Mouse (Mus musculus) heart, adult 2 months (tissue): ENCODE results near the gene Cxcr5. TPM values are rescaled to one million over a fixed set of nuclear protein-coding genes. Genes with fewer than 3 reads are reported as not detected.

ENCODE experiments used
- DNase-seq, 2 experiments: peaks; one replicate each; pipeline ENCODE4 v3.0.0; 2021
- H3K27ac ChIP-seq: fragments of 200-600 bp; 2 replicates; pipeline ENCODE4 v1.8.1; 2022
- H3K27me3 ChIP-seq: fragments of 200-500 bp; 2 replicates; pipeline ENCODE4 v1.6.1; 2012; ENCODE audit warnings: mild to moderate bottlenecking, low read length, inconsistent platforms, mixed read lengths; ENCODE audit not compliant: control insufficient read depth, insufficient read depth
- H3K36me3 ChIP-seq: fragments of 200-500 bp; 2 replicates; pipeline ENCODE4 v1.6.1; 2012; ENCODE audit warnings: low read length, inconsistent platforms; ENCODE audit not compliant: control insufficient read depth, insufficient read depth
- H3K4me1 ChIP-seq: fragments of 200-500 bp; 2 replicates; pipeline ENCODE4 v1.6.1; 2011; ENCODE audit warnings: low read length; ENCODE audit not compliant: control insufficient read depth, insufficient read depth
- H3K4me3 ChIP-seq: fragments of 200-600 bp; 2 replicates; pipeline ENCODE4 v1.8.1; 2022
- H3K79me2 ChIP-seq: fragments of 200-500 bp; replicated peaks from 2 replicates; pipeline ENCODE4 v1.6.1; 2012; ENCODE audit warnings: mild to moderate bottlenecking, inconsistent platforms, low read length, moderate library complexity, mixed read lengths; ENCODE audit not compliant: control insufficient read depth, insufficient read depth
- H3K9ac ChIP-seq: fragments of 200-500 bp; 2 replicates; pipeline ENCODE4 v1.6.1; 2012; ENCODE audit warnings: low read depth, mild to moderate bottlenecking, control low read depth, inconsistent platforms, low read length, mixed read lengths
- CTCF ChIP-seq: fragments of 200-600 bp; IDR thresholded peaks from 2 replicates; pipeline ENCODE4 v1.8.1; 2022; ENCODE audit warnings: antibody characterized with exemption, mild to moderate bottlenecking, moderate library complexity
- EP300 ChIP-seq: fragments of 200-500 bp; IDR thresholded peaks from 2 replicates; pipeline ENCODE4 v1.6.1; 2011; ENCODE audit warnings: low read depth, low read length, control low read depth; ENCODE audit not compliant: insufficient read depth
- POLR2A ChIP-seq: fragments of 200-500 bp; IDR thresholded peaks from 2 replicates; pipeline ENCODE4 v1.6.1; 2011; ENCODE audit warnings: mild to moderate bottlenecking, low read depth, low read length, control low read depth; ENCODE audit not compliant: insufficient read depth
- WGBS: fragments of 180-500 bp; shearing (Covaris S2); methylation state at CpG from one replicate; pipeline ENCODE4 v1.1.7; 2018; 5-methylcytosine and 5-hydroxymethylcytosine counted together
- intact Hi-C: fragments of 180-260 bp; cut with DNase I; formaldehyde crosslinking; loops from one replicate; pipeline ENCODE4 v1.15.1; 2025
- polyA plus RNA-seq: library from polyadenylated mRNA; depleted of rRNA; stranded (reverse); fragments of >200 nt; gene quantifications from 2 replicates; pipeline ENCODE4 v1.2.3, GENCODE M21; 2012
- total RNA-seq, 2 experiments: library from RNA; stranded (reverse); gene quantifications; 2 replicates each; pipeline ENCODE4 v1.2.3; 2021

Gene Cxcr5
- total and polyA plus RNA-seq, 3 experiments: 0.41 to 1.7 (median 0.42) TPM

GRCm38 (mm10) chr9:44593221-44593620 lies 31.5 kb upstream of the Cxcr5 start:
- Histone ChIP-seq H3K27ac (no peak overlapping the region), H3K27me3 (no peaks in the 10 kb centered on the region), H3K36me3 (no peaks in the 10 kb centered on the region), H3K4me1 (no peaks in the 10 kb centered on the region; the same call in 1 of the 2 replicates), H3K9ac (no peak overlapping the region), H3K79me2 (no peaks in the 10 kb centered on the region), H3K4me3 (no peak overlapping the region)
- TF ChIP-seq POLR2A (no peak), EP300 (no peak), CTCF (no peak)
- WGBS: 84% methylated on average over 4 of the region's 4 CpGs
- no peak for DNase-seq
- intact Hi-C loops: no loop called here

GRCm38 (mm10) chr9:44591595-44592188 lies 30.0 kb upstream of the Cxcr5 start:
- WGBS: 62% methylated on average over 7 of the region's 7 CpGs
- Histone ChIP-seq H3K79me2 (no peaks in the 10 kb centered on the region), H3K27me3 (no peaks in the 10 kb centered on the region), H3K4me3 (no peak overlapping the region), H3K9ac (no peak overlapping the region), H3K27ac (no peak overlapping the region), H3K4me1 (no peaks in the 10 kb centered on the region), H3K36me3 (no peaks in the 10 kb centered on the region)
- no peak for DNase-seq
- intact Hi-C loops: no loop called here
- TF ChIP-seq EP300 (no peak), POLR2A (no peak), CTCF (no peak)

GRCm38 (mm10) chr9:44590969-44591368 lies 29.3 kb upstream of the Cxcr5 start:
- TF ChIP-seq EP300 (no peak), POLR2A (no peak), CTCF (no peak)
- 35% methylated on average over 2 of the region's 2 CpGs for WGBS
- no peaks in the 10 kb centered on the region for H3K4me1 ChIP-seq
- H3K79me2 ChIP-seq: no peaks in the 10 kb centered on the region
- intact Hi-C loops: no loop called here
- no peak overlapping the region for H3K27ac ChIP-seq
- no peak overlapping the region for H3K9ac ChIP-seq
- no peaks in the 10 kb centered on the region for H3K27me3 ChIP-seq
- no peaks in the 10 kb centered on the region for H3K36me3 ChIP-seq
- DNase-seq: no peak
- no peak overlapping the region for H3K4me3 ChIP-seq

- no peaks in the 10 kb centered on the region for H3K36me3 ChIP-seq
- TF ChIP-seq POLR2A (no peak), CTCF (no peak), EP300 (no peak)
- H3K9ac ChIP-seq: no peak overlapping the region
- no peak overlapping the region for H3K27ac ChIP-seq
- no peaks in the 10 kb centered on the region for H3K79me2 ChIP-seq
- intact Hi-C loops: no loop called here
- no peaks in the 10 kb centered on the region for H3K4me1 ChIP-seq
- H3K4me3 ChIP-seq: no peak overlapping the region
- H3K27me3 ChIP-seq: no peaks in the 10 kb centered on the region
- no peak for DNase-seq
Observed at GRCm38 (mm10) chr9:44589095-44589494, 27.4 kb upstream of the Cxcr5 start.

- no peaks in the 10 kb centered on the region for H3K27me3 ChIP-seq
- 64% methylated on average over 9 of the region's 9 CpGs for WGBS
- H3K79me2 ChIP-seq: no peaks in the 10 kb centered on the region
- TF ChIP-seq EP300 (no peak), CTCF (no peak), POLR2A (no peak)
- H3K27ac ChIP-seq: no peak overlapping the region
- DNase-seq: no peak
- intact Hi-C loops: no loop called here
- no peak overlapping the region for H3K9ac ChIP-seq
- H3K4me3 ChIP-seq: no peak overlapping the region
- no peaks in the 10 kb centered on the region for H3K36me3 ChIP-seq
- no peaks in the 10 kb centered on the region for H3K4me1 ChIP-seq
Observed at GRCm38 (mm10) chr9:44588605-44589004, 26.9 kb upstream of the Cxcr5 start.

- DNase-seq: no peak
- no peak for TF ChIP-seq EP300
- Histone ChIP-seq H3K36me3 (no peaks in the 10 kb centered on the region), H3K9ac (no peak overlapping the region), H3K4me1 (no peaks in the 10 kb centered on the region), H3K79me2 (no peaks in the 10 kb centered on the region), H3K27ac (no peak overlapping the region), H3K27me3 (no peaks in the 10 kb centered on the region), H3K4me3 (no peak overlapping the region)
- WGBS: 77% methylated on average over 9 of the region's 9 CpGs
- intact Hi-C loops: no loop called here
Observed at GRCm38 (mm10) chr9:44587262-44588160, 25.8 kb upstream of the Cxcr5 start.
